Mouse (Mus musculus) layer of hippocampus, adult 2 months (tissue): ENCODE measurements around the gene Tep1. TPM values are rescaled to one million over a fixed set of nuclear protein-coding genes. Genes with fewer than 3 reads are reported as not detected.
A peak's percentile ranks its signal among the peaks of the same experiment; 100 is the strongest.

Experiments used
- DNase-seq, 2 experiments: peaks; one replicate each; pipeline ENCODE4 v3.0.0; 2022; ENCODE audit warnings: low spot score in 2 of 2
- H3K27ac ChIP-seq: fragments of 200-600 bp; 2 replicates; pipeline ENCODE4 v1.8.1; 2022
- H3K4me3 ChIP-seq: fragments of 200-600 bp; 2 replicates; pipeline ENCODE4 v1.8.1; 2022; ENCODE audit warnings: mild to moderate bottlenecking
- CTCF ChIP-seq: fragments of 200-600 bp; conservative IDR thresholded peaks from 2 replicates; pipeline ENCODE4 v1.8.1; 2022; ENCODE audit warnings: antibody characterized with exemption, mild to moderate bottlenecking, moderate library complexity
- total RNA-seq, 2 experiments: library from RNA; stranded (reverse); gene quantifications; 2 replicates each; pipeline ENCODE4 v1.2.3; 2021

Tep1 gene
- total RNA-seq, 2 experiments from 2014 or later: 2.4 to 3.2 TPM

DNA sequence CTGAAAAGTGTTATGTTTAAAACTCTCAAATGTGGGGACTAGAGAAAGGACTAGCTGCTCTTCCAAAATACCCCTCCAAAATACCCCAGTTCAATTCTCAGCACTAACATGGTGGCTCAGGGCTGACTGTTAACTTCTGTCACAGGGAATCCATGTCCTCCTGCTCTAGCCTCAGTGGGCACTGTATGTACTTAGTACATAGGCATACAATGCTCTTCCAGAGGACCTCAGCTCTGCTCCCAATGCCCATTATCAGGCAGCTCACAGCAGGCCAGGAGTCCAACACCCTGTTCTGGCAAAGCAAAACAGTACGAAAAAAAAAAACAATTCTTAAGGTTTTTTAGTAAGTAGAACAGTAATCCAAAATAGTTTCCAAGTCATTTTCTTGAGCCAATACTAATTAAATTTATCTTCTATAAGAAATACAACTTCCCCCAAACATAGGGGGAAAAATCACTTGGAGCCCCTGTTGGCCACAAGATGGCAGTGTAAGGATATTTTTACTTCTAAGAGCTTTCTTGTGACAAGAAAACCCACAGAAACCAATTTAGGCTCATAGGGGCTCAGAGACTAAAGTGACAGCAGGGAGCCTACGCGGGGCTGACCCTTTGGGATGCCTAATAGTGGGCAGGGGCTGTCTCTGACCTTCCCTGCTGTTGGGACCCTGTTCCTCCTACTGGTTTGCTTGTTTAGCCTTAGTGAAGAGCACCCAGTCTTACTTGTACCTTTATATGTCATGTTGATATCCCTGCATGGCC, 70.7 kb downstream of the Tep1 start:
- H3K4me3 ChIP-seq: peak overlapping the region; percentile 10; the same call in 1 of the 2 replicates
- TF ChIP-seq CTCF: peak; percentile 91
- DNase-seq: peak; percentile 34 to 40
- no peak overlapping the region for H3K27ac ChIP-seq

DNA sequence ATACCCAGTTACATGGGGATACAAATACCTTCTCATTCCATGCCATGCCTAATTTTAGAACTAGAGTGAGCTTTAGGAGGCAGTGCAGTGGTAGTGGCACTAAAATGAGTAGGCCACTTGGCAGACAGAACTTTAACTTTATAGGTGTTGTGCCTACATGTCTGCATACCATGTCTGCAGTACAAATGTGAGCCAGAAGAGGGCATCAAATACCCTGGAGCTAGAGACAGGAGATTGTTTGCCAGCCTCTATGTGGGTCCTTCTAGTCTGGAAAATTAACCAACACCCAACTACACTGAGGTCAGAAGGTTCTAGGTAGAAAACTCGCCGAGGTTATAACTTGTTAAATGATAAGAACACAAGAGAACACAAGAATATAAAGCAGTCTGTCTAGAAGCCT, 71.8 kb downstream of the Tep1 start:
- DNase-seq: no peak
- Histone ChIP-seq H3K4me3 (no peak overlapping the region), H3K27ac (no peak overlapping the region)
- TF ChIP-seq CTCF: peak; percentile 54

DNA sequence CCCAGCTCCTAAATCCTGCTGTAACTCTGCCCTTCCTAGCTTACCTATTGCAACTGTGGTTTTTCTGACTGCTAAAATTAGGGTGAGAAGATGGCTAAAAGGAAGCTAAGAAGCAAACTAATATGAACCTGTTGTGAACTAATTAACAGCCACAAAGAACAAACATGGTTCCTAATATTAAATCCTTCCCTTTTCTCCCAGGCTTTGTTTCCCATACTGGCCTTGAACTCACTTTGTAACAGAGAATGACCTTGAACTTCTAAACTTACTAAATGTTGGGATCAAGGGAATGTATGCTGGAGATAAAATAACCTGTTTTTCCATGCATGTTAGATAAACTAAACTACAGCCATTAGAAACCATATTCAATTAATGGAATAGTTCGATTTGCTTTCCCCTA, 73.9 kb downstream of the Tep1 start:
- no peak for DNase-seq
- H3K4me3 ChIP-seq: no peak overlapping the region
- TF ChIP-seq CTCF: no peak
- no peak overlapping the region for H3K27ac ChIP-seq

DNA sequence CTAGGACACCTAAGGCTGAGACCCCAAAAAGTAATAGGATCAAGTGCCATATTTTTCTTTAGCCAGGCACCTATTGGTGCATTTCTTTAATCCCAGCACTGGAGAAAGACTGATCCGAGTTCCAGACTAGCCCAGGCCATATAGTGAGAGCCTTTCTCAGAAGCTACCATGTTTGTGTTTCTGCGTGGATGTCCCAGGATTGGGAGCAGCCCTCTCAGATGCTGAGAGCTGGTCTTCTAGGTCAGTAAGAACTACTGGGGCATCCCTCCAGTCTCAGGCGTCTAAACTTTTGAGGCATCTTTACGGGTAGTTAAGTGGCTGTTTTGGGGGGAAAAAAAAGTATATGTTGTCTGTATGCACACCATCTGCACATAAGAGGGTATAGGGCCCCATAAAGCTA, 74.4 kb downstream of the Tep1 start:
- TF ChIP-seq CTCF: no peak

DNA sequence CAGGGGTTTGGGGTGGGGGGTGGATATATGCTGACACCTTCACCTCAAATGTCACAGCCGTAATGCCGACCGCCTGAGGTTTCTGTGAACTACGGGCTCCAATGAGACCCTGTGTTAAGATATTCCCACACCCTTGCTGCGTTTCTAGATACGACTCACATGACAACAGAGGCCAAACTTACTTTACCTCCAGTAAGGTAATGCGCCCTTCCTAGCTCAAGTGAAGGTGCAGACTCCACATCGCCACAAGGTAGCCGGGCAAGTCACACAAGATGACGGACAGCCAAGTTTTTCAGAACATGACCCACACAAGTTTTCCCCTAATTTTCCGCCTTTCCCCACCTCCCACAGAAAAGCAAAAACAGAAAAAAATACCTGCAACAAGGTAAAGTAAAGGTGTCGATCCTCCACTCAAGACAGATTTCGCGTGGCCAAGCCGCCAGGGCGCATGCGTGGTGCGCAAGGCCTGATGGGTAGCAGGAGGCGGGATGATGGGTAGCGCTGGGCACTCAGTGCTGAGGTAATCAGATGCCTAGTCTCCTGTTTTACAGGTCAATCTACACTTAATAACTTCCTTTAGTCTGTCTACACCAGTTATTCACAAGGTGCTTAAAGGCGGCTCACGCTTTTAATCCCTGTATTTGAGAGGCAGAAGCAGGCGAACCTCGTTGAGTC, 75.0 kb downstream of the Tep1 start:
- no peak overlapping the region for H3K4me3 ChIP-seq
- DNase-seq: no peak
- no peak for TF ChIP-seq CTCF
- no peak overlapping the region for H3K27ac ChIP-seq

More for the DNA sequence above, 74.4 kb downstream of the Tep1 start:
- no peak for DNase-seq
- Histone ChIP-seq H3K4me3 (no peak overlapping the region), H3K27ac (no peak overlapping the region)

DNA sequence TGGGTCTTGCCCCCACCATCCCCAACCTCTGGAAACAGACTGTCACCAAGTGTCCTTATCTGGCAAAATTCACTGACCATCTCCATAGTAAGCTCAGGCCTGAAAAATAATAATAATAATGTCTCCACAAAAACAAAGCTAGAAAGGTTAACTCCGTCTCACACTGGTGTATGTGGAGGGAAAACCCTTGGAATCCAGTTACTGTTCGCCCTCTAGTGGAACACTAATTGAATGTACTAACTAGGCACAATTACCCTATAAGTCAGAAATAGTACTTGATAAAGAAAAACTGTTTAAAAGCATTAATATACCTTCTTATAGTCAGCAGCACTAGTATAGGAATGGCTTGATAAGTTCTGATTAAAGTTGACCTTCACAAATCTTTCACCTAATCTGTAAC, 82.2 kb downstream of the Tep1 start:
- peak; percentile 71 for TF ChIP-seq CTCF

DNA sequence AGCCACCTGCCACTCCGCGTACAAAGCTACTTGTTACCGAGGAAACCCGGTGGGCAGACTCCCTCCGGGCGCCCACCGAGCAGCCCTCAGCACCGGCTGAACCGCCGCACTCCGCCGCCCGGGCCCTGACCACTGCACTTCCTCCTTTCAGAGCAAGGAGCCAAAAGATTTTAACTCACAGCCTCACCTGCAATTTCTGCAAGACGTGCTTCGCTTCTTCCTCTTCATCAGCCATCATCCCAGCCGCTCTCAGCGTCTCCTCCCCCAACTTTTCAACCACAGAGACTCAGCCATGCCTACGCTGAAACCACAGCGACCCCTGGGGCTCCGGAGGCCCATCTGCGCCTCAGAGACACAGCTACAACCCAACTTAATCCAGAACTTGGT, 85.1 kb downstream of the Tep1 start, which contains the start of gene Ttc5:
Gene Ttc5, minus strand, starts transcription at position 269 of the 387 bp plus-strand sequence.
- peak; percentile 96 for TF ChIP-seq CTCF
- Histone ChIP-seq H3K27ac (peak within 1 kb of the TSS; percentile 95), H3K4me3 (peak within 1 kb of the TSS; percentile 86)
- peak; percentile 89 to 97 for DNase-seq

More for the DNA sequence above, 82.2 kb downstream of the Tep1 start:
- Histone ChIP-seq H3K27ac (no peak overlapping the region), H3K4me3 (no peak overlapping the region)
- no peak for DNase-seq

DNA sequence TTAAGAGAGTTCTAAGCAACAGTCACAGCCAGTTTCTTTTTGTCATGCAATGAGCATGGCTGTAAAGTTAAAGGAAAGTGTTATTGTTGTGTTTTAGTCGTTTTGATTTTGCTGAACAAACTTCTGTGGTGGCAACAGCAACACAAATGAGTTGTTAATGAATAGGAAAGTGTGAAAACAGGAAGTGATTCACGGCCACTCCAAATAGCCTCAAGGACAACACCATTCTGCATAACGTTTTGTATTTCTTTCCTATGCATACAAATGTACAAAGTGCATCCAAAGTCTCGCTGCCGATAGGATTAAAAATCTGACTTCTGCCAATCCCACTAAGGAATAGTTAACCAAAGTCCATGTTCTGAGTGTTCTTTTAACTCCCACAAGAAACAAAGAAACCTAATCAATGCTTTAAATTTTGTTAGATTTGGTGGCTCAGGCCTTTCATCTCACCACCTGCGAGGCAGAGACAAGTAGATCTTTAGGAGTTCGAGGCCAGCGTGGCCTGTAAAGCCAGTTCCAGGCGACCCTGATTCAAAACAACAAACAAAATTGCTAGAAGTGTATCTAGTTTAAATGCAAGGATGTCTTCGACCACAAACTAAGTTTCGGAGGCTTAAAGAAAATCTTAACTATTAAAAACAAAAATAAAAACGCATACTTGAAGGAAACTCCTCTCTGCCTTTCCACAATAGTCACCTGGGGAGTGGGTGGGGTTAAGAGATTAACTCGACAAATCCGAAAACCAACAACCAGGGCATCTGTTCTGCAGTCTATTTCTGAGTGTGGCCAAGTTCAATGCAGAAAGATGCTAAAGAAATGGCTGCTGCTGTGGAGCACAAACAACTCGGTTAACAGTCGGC, 85.7 kb downstream of the Tep1 start:
- TF ChIP-seq CTCF: no peak
- H3K27ac ChIP-seq: peak overlapping the region; percentile 95
- no peak for DNase-seq
- peak overlapping the region; percentile 86 for H3K4me3 ChIP-seq

DNA sequence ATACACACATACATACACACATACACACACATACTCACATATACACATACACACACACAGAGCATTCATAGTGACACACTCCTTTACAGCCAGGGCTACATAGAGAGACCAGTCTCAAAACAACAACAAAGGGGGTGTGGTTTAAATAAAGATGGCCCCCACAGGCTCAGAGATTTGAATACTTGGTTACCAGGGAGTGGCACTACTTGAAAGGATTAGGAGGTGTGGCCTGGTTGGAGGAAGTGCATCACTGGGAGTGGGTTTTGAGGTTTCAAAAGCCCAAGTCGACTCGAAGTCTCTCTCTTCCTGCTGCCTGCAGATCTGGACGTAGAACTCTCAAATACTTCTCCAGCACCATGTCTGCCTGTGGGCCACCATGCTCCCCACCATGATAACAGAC, 88.2 kb downstream of the Tep1 start:
- DNase-seq: no peak
- Histone ChIP-seq H3K27ac (no peak overlapping the region), H3K4me3 (no peak overlapping the region)
- no peak for TF ChIP-seq CTCF

Other genes starting within 250 kb of the Tep1 start
- gene Olfr745, start 231.2 kb downstream of the Tep1 start, total RNA-seq: not detected
- gene Olfr746, start 223.5 kb downstream of the Tep1 start, total RNA-seq: not detected
- not detected for gene Olfr747, start 177.4 kb downstream of the Tep1 start, total RNA-seq
- not detected for gene Olfr748, start 163.2 kb downstream of the Tep1 start, total RNA-seq
- not detected for gene Olfr749, start 125.5 kb downstream of the Tep1 start, total RNA-seq
- 10 to 100 TPM; 67.0 to 69.7 TPM for gene Ttc5, start 85.0 kb downstream of the Tep1 start, total RNA-seq
- gene Ccnb1ip1, start 62.8 kb downstream of the Tep1 start, total RNA-seq: not detected
- 10 to 100 TPM; 27.5 to 31.9 TPM for gene Parp2, start 62.7 kb downstream of the Tep1 start, total RNA-seq
- 1 to 10 TPM; 5.4 to 5.9 TPM for gene Klhl33, start 26.9 kb upstream of the Tep1 start, total RNA-seq
- 10 to 100 TPM; 35.0 to 36.0 TPM for gene Osgep, start 54.3 kb upstream of the Tep1 start, total RNA-seq
- 10 to 100 TPM; 70.3 to 73.4 TPM for gene Apex1, start 54.4 kb upstream of the Tep1 start, total RNA-seq
- 10 to 100 TPM; 92.9 to 95.6 TPM for gene Pip4p1, start 60.3 kb upstream of the Tep1 start, total RNA-seq
- gene Pnp, start 60.5 kb upstream of the Tep1 start, total RNA-seq: 10 to 100 TPM; 14.0 to 17.1 TPM
- gene Gm49342, start 74.0 kb upstream of the Tep1 start, total RNA-seq: 10 to 100 TPM in 1 of 2 experiments, 1 to 10 TPM in 1; 5.2 to 12.0 TPM
- 1 to 10 TPM in 1 of 2 experiments, under 1 TPM in 1; 0.83 to 1.1 TPM for gene Pnp2, start 85.4 kb upstream of the Tep1 start, total RNA-seq
- not detected for gene Rnase10, start 137.2 kb upstream of the Tep1 start, total RNA-seq
- gene Rnase9, start 171.3 kb upstream of the Tep1 start, total RNA-seq: not detected
- gene Rnase11, start 179.6 kb upstream of the Tep1 start, total RNA-seq: not detected
- not detected for gene Rnase12, start 187.1 kb upstream of the Tep1 start, total RNA-seq
- not detected for gene Olfr750, start 203.9 kb upstream of the Tep1 start, total RNA-seq
- 10 to 100 TPM; 15.0 to 18.0 TPM for gene Rnase4, start 220.5 kb upstream of the Tep1 start, total RNA-seq
- 1 to 10 TPM; 3.5 to 4.8 TPM for gene Ang, start 220.6 kb upstream of the Tep1 start, total RNA-seq
- gene Eddm3b, start 243.9 kb upstream of the Tep1 start, total RNA-seq: not detected